Mouse (Mus musculus) thymus, postnatal 36 days (tissue): ENCODE results near the gene Gm9611.
"Not testable (repeated sequence)": the region's sequence is repeated elsewhere in the genome, so short reads cannot be mapped to it uniquely, and the experiment has no call there.

ENCODE experiments used
- DNase-seq, 2 experiments: peaks; one replicate each; pipeline ENCODE4 v3.0.0; 2022; ENCODE audit warnings: mixed read lengths in 2 of 2

Gm9611 gene

GRCm38 (mm10) chr14:42297258-42297657 is at the start of gene Gm9611:
Gm9611 (minus strand) TSS chr14:42297358.
- DNase-seq = not testable (repeated sequence)

- not testable (repeated sequence) for DNase-seq
Measured at GRCm38 (mm10) chr14:42309910-42310309, 12.8 kb upstream of the Gm9611 start, which contains the start of gene Gm7995. Gm7995 (plus strand) TSS chr14:42310210.

GRCm38 (mm10) chr14:42259948-42260347 is 37.2 kb downstream of the Gm9611 start, which contains the start of gene Gm17026:
Gm17026 (minus strand) TSS chr14:42260048.
- not testable (repeated sequence) for DNase-seq
